Mouse (Mus musculus): ENCODE results near the gene Prelid1. TPM values are rescaled to one million over a fixed set of nuclear protein-coding genes. Genes with fewer than 3 reads are reported as not detected.

The Prelid1 gene
- 331 and 355 TPM in 2 replicates for polyA plus RNA-seq (2015; fragmentation: Nextera tagmentation; extraction: Ambion mirVana)

DNA sequence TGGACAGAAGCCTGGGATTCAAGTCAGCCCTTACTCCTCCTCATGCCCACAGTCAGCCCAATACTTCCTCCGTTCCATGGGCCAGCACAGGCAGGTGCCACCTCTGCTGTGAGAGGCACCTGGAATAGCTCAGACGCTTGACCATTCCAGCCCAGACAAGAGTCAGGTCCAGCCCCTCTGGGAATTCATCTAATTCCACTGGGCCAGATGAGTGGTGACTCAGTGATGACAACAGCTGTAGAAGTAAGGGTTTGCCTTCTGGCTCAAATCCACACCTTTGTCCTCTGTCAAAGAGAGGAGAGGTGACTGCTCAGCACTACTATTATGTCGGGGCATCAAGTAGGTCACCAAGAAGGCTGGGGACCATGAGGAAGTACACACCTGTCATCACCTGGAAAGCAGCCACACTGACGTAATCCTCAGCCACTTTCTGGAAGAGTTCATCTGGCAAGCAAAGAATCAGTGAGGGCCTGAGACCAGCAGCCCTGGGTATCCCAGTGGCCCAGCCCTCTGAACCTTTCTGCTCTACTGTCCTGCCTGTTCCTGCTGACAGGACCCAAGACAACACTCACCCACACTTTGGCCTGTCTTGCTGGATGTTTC lies at the start of gene Prelid1:
Gene Prelid1 (plus strand): TSS at position 570 of the 603 bp plus-strand sequence.
- H3K27ac ChIP-seq: 0 out of 2 replicates have a peak within 1 kb of the TSS, but pooled peaks have one; percentile 78
- H3K9me3 ChIP-seq: no peaks in the 10 kb centered on the region
- 87% methylated on average over 4 of the region's 4 CpGs for WGBS
- H3K4me3 ChIP-seq: peak within 1 kb of the TSS; percentile 95
- H3K36me3 ChIP-seq (replicated peaks): peaks cover 20% of the 10 kb centered on the region
- peak within 1 kb of the TSS; percentile 98 for H3K4me2 ChIP-seq
- no peak for ATAC-seq (replicated peaks)
- peak within 1 kb of the TSS; percentile 98 for H3K9ac ChIP-seq
- peaks cover 31% of the 10 kb centered on the region for H3K4me1 ChIP-seq
- no peaks in the 10 kb centered on the region for H3K27me3 ChIP-seq (replicated peaks)

DNA sequence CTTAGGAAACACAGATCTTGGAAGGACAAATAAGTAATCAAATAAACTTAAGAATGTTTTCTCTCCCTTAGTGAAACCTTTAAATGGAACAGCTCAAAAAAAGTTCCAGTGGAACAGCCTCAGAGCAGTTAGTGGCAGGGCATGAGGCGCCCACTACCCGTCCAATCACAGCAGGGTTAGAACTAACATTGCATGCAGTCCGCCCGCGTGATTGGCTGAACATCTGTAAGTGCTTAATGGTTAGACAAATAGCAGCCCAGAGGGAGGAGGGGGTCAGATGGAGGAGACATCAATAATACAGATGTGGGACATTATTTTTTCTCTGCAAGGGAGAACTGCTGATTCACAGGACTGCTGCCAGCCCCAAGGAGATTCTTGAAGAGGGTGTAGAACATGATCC lies 43.1 kb upstream of the Prelid1 start:
- Histone ChIP-seq H3K36me3 (replicated peaks) (peaks cover 31% of the 10 kb centered on the region; the same call in 1 of the 2 replicates), H3K4me2 (no peak overlapping the region), H3K9ac (no peak overlapping the region), H3K9me3 (no peaks in the 10 kb centered on the region), H3K27me3 (replicated peaks) (no peaks in the 10 kb centered on the region), H3K4me3 (no peak overlapping the region), H3K4me1 (no peaks in the 10 kb centered on the region), H3K27ac (no peak overlapping the region)
- 89% methylated on average over 5 of the region's 5 CpGs for WGBS
- no peak for ATAC-seq (replicated peaks)

DNA sequence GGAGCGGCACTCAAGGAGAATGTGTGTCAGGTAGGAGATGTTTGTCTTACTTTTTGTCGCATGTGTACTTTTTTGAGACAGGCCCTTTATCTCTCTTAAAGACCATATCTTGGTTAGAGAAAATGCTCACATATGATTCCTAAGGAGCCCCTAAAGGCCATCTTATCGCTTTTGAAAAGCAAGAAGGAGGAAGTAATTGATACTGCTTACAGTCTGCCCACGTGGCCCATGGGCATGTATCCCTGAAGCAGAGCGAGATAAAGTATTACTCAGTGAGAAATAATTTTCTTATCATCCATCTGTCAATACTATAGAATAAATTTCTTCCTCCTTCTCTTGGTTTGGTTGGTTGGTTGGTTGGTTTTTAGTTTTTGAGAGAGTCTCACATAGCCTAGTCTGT lies 42.7 kb upstream of the Prelid1 start:
- Histone ChIP-seq H3K4me1 (no peaks in the 10 kb centered on the region), H3K9ac (no peak overlapping the region), H3K9me3 (no peaks in the 10 kb centered on the region), H3K36me3 (replicated peaks) (peaks cover 31% of the 10 kb centered on the region; the same call in 1 of the 2 replicates), H3K27me3 (replicated peaks) (no peaks in the 10 kb centered on the region), H3K4me2 (no peak overlapping the region), H3K27ac (no peak overlapping the region), H3K4me3 (no peak overlapping the region)
- no peak for ATAC-seq (replicated peaks)
- 88% methylated on average over 5 of the region's 5 CpGs for WGBS

DNA sequence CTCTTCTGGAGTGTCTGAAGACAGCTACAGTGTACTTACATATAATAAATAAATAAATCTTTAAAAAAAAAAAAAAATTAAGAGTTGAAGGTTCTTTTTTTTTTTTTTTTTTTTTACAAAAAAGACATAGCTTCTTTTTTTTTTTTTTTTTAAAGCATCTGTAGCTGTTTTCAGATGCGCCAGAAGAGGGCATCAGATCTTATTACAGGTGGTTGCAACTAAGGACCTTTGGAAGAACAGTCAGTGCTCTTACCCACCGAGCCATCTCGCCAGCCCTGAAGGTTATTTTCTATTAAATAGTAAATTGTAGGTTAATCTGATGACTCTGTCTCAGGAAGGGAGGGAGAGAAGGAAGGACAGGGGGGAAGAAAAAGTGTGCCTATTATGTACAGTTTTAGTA lies 31.4 kb upstream of the Prelid1 start:
- no peak for ATAC-seq (replicated peaks)

DNA sequence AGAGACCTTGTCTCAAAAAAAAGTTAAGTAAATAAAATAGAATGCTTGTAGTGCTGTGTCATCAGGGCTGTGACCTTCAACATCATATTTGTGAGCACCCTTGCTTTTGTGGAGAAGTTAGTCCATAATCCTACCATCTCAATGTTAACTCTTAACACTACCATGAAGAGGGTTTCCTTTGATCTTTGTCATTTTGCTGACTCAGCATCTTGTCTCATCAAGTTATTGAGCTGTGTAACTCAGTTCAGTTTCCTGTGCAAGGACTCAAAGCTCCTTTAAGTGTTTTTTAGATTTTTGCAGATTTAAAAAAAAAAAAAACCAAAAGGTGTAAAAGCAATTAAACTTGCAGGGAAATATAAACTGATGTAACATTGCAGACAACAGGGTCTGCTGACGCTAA lies 23.5 kb upstream of the Prelid1 start:
- no peaks in the 10 kb centered on the region for H3K9me3 ChIP-seq
- 89% methylated on average over 1 of the region's 1 CpGs for WGBS
- peaks cover 47% of the 10 kb centered on the region for H3K36me3 ChIP-seq (replicated peaks)
- H3K4me3 ChIP-seq: no peak overlapping the region
- no peak for ATAC-seq (replicated peaks)
- no peak overlapping the region for H3K9ac ChIP-seq
- no peak overlapping the region for H3K4me2 ChIP-seq
- no peaks in the 10 kb centered on the region for H3K27me3 ChIP-seq (replicated peaks)
- no peak overlapping the region for H3K27ac ChIP-seq
- H3K4me1 ChIP-seq: no peaks in the 10 kb centered on the region

More for the DNA sequence above, 31.4 kb upstream of the Prelid1 start:
- peaks cover 35% of the 10 kb centered on the region for H3K36me3 ChIP-seq (replicated peaks)
- H3K4me1 ChIP-seq: no peaks in the 10 kb centered on the region
- H3K9ac ChIP-seq: no peak overlapping the region
- H3K4me3 ChIP-seq: no peak overlapping the region
- H3K27ac ChIP-seq: no peak overlapping the region
- WGBS: 90% methylated on average over 3 of the region's 3 CpGs
- H3K9me3 ChIP-seq: no peaks in the 10 kb centered on the region
- H3K27me3 ChIP-seq (replicated peaks): no peaks in the 10 kb centered on the region
- H3K4me2 ChIP-seq: no peak overlapping the region

GRCm38 (mm10) chr13:55300913-55301312 lies 19.4 kb upstream of the Prelid1 start:
- Histone ChIP-seq H3K9ac (no peak overlapping the region), H3K4me3 (no peak overlapping the region), H3K4me1 (no peaks in the 10 kb centered on the region), H3K36me3 (replicated peaks) (peaks cover 51% of the 10 kb centered on the region), H3K9me3 (no peaks in the 10 kb centered on the region), H3K4me2 (no peak overlapping the region), H3K27me3 (replicated peaks) (no peaks in the 10 kb centered on the region), H3K27ac (no peak overlapping the region)
- no peak for ATAC-seq (replicated peaks)
- 89% methylated on average over 5 of the region's 5 CpGs for WGBS

- H3K9me3 ChIP-seq: no peaks in the 10 kb centered on the region
- H3K36me3 ChIP-seq (replicated peaks): peaks cover 58% of the 10 kb centered on the region
- no peaks in the 10 kb centered on the region for H3K27me3 ChIP-seq (replicated peaks)
- H3K27ac ChIP-seq: no peak overlapping the region
- no peak for ATAC-seq (replicated peaks)
- H3K4me1 ChIP-seq: no peaks in the 10 kb centered on the region
- no peak overlapping the region for H3K9ac ChIP-seq
- 95% methylated on average over 8 of the region's 8 CpGs for WGBS
- no peak overlapping the region for H3K4me2 ChIP-seq
- H3K4me3 ChIP-seq: no peak overlapping the region
These were observed 8.2 kb upstream of the Prelid1 start for GRCm38 (mm10) chr13:55312028-55312630.

- Histone ChIP-seq H3K4me2 (no peak overlapping the region), H3K4me3 (no peak overlapping the region), H3K9ac (no peak overlapping the region), H3K36me3 (replicated peaks) (peaks cover 53% of the 10 kb centered on the region), H3K27me3 (replicated peaks) (no peaks in the 10 kb centered on the region), H3K4me1 (no peaks in the 10 kb centered on the region), H3K9me3 (no peaks in the 10 kb centered on the region), H3K27ac (no peak overlapping the region)
- ATAC-seq (replicated peaks): no peak
- WGBS: 93% methylated on average over 9 of the region's 9 CpGs
These were observed 7.2 kb upstream of the Prelid1 start for GRCm38 (mm10) chr13:55313051-55313450.

- Histone ChIP-seq H3K4me1 (no peaks in the 10 kb centered on the region), H3K27me3 (replicated peaks) (no peaks in the 10 kb centered on the region), H3K4me3 (no peak overlapping the region), H3K4me2 (no peak overlapping the region), H3K36me3 (replicated peaks) (peaks cover 57% of the 10 kb centered on the region), H3K9me3 (no peaks in the 10 kb centered on the region), H3K9ac (no peak overlapping the region), H3K27ac (no peak overlapping the region)
- ATAC-seq (replicated peaks): no peak
- WGBS: 86% methylated on average over 2 of the region's 2 CpGs
These were observed 5.3 kb upstream of the Prelid1 start for GRCm38 (mm10) chr13:55314891-55315412.

GRCm38 (mm10) chr13:55318351-55318750 lies 1.9 kb upstream of the Prelid1 start:
- no peaks in the 10 kb centered on the region for H3K27me3 ChIP-seq (replicated peaks)
- H3K9me3 ChIP-seq: no peaks in the 10 kb centered on the region
- peaks cover 22% of the 10 kb centered on the region for H3K4me1 ChIP-seq
- peaks cover 29% of the 10 kb centered on the region for H3K36me3 ChIP-seq (replicated peaks)
- ATAC-seq (replicated peaks): no peak
- no peak overlapping the region for H3K9ac ChIP-seq
- no peak overlapping the region for H3K27ac ChIP-seq
- 87% methylated on average over 3 of the region's 3 CpGs for WGBS
- H3K4me2 ChIP-seq: no peak overlapping the region
- H3K4me3 ChIP-seq: no peak overlapping the region

- ATAC-seq (replicated peaks): peak; percentile 92
- Histone ChIP-seq H3K27ac (peak within 1 kb of the TSS; percentile 78), H3K4me2 (peak within 1 kb of the TSS; percentile 98), H3K9ac (peak within 1 kb of the TSS; percentile 98), H3K27me3 (replicated peaks) (no peaks in the 10 kb centered on the region), H3K36me3 (replicated peaks) (peaks cover 31% of the 10 kb centered on the region), H3K4me1 (peaks cover 31% of the 10 kb centered on the region), H3K9me3 (no peaks in the 10 kb centered on the region), H3K4me3 (peak within 1 kb of the TSS; percentile 95)
- under 1% methylated on average over 68 of the region's 73 CpGs for WGBS
These were observed 1.3 kb downstream of the Prelid1 start, which contains the start of gene Rab24 for GRCm38 (mm10) chr13:55321434-55322129. Gene Rab24, minus strand, starts transcription at chr13:55321946.

GRCm38 (mm10) chr13:55322130-55322825 lies 2.0 kb downstream of the Prelid1 start:
- WGBS: 1% methylated on average over 31 of the region's 31 CpGs

More at GRCm38 (mm10) chr13:55322130-55322825, 2.0 kb downstream of the Prelid1 start:
- no peaks in the 10 kb centered on the region for H3K9me3 ChIP-seq
- ATAC-seq (replicated peaks): 0 out of 2 replicates have a peak, but pooled peaks have one; percentile 13
- H3K36me3 ChIP-seq (replicated peaks): peaks cover 26% of the 10 kb centered on the region
- peaks cover 35% of the 10 kb centered on the region for H3K4me1 ChIP-seq
- H3K27me3 ChIP-seq (replicated peaks): no peaks in the 10 kb centered on the region
- peak overlapping the region; percentile 95 for H3K4me3 ChIP-seq
- peak overlapping the region; percentile 98 for H3K4me2 ChIP-seq
- H3K27ac ChIP-seq: peak overlapping the region; percentile 78
- H3K9ac ChIP-seq: peak overlapping the region; percentile 98
